Mouse (Mus musculus) urinary bladder, postnatal 36 days (tissue): ENCODE measurements at regions not wholly inside any gene's neighbourhood (a gene's known extent, or its start where the extent isn't known, plus 50 kb on each side); places are given as distances from the start of the nearest gene placed in this dataset.

Experiments used
- DNase-seq, 2 experiments: peaks; one replicate each; pipeline ENCODE4 v3.0.0; 2022; ENCODE audit warnings: low spot score in 2 of 2, mixed read lengths in 1 of 2

DNA sequence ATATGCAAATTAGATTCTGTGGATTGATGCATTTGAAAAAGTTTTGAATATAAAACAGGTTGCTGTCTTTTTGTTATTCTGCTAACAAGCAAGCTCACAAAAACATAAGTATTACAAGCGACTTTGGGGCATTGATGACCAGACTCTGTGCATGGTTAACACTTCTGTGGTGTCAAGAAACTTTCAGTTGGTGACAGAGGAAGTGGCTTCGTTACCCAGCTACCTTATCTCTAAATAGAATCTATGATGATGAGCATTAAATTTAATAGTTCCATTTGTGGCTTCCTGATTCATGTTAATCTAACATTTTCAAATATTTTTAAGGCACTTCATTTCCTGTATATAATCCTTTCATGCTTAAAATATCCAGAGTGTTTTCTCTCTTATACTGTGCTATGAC is 100.8 kb downstream of the Tm2d1 start:
- DNase-seq = no peak

DNA sequence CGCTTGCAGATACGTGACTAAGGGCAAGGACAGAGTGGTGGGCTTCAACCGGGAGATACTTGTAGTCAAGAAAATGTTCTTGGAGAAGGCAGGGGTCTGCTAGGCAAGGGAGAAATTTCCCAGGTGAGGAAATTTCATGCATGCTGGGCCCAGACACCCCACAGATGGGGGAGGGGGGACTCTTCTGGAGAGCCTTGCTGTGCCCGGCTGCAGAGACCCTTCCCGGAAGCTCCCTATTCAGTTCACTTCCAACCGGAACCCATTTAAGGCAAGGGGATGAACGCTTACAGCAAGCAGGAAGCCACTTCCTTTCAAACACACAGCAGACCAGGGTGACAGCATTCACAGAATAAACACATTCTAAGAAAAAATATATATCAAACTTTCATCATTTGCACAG is 124.8 kb downstream of the Tm2d1 start:
- DNase-seq = no peak

DNA sequence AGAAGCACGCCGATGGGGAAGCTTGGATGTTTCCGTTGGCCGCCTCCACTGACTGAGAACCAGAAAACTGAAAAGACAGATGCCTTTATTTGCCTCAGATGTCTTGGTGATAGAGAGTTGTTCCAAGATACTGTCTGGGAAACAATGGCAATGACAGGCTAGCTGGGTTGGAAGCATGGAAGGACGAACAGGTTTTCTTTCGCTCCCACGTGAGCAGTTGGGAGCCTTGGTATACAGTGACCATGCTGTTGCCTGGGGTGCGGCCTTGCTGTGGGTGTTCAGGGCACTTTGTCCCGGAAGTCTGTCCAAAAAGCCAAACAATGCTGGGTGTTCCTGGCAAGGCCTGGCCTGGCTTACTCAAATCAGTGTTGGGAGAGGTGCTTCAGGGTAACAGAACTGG is 125.4 kb downstream of the Tm2d1 start:
- DNase-seq = peak in 1 of 2 experiments; percentile 17

DNA sequence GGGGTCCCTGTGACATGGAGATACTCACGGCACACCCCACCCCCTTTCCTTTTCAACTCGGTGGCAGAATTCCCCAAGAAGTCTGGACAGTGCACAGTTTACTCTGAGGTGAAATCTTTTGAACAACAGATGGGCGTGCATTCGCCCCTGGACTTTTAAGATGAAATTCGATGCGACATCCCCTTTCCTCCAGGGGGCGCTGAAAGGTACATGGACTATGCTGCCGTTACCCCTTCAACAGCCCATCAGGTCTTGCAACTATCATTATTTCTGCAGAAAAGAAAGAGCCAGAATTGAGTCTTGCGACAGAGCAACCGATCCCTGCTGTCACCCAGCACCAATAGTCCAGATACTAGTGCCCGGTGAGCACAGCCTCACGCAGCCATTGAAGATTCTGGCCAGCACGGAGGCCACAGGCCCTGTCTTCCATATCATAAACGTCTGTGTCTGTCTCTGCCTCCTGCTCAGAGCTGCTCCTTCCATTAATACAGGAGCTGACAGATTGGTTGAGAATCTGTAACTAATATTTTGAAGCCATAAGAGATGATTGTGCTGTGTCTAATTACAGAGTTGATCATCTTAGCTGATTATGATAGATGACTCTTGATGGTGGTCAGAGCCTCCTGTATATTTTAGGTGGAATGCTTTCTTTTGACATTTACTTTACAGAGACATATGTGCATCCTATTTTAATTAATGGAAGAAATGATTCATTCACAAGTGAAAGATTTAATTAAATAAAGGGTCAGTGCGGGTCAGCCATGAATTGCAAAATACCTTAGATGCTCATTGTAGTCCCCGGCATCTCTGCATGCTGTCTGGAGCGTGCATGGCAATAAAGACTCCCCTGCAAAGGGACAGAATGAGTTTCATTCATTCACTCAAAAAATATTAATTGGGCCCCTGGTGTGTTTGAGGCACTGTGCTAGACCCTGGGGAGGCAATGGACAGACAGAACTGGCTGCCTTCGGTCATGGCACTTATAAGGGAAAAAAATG is 128.0 kb downstream of the Tm2d1 start:
- DNase-seq = no peak

DNA sequence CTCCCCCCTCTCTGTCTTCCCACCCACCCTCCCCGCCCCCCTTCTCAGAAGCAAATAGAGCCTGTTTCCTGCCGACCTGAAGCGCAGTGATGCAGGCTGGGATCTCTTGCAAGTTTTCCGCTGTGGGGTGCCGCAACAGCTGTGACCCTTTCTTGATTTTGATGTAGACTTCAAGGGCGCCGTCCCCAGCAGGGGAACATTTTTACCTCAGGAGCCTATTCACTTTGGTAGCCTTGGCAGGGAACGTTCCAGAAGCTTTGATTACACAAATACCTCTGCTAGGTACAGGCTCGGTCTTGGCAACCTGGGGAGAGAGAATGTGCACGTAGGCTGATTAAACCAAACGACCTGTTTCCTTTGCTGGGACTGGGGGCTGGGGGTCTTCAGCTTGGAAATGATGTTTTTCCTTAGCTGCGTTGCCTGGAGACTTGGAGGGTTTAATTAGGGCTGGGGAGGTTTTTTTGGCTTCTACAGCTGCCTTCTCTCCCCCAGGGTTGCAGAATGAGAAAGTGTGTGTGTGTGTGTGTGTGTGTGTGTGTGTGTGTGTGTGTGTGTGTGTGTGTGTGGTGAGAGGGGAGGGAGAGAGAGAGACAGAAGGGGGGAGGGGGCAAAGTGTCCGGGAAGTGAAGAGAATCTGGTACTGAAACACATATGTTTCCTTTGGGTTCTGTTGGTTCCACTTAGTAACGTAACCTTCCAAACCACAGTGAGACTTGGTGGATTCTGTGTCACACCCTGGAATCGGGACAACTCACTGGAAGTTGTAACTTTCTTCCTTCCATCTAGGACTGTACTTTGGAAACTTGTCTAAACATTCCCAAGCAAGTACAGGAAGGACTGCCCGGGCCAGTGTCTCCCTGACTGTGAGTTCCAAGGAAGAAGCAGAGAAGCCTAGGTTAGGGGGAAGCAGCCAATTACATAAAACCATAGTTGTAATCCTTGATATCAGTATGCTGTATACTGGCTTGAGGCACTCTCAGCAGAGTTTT is 138.9 kb downstream of the Tm2d1 start:
- DNase-seq = no peak

DNA sequence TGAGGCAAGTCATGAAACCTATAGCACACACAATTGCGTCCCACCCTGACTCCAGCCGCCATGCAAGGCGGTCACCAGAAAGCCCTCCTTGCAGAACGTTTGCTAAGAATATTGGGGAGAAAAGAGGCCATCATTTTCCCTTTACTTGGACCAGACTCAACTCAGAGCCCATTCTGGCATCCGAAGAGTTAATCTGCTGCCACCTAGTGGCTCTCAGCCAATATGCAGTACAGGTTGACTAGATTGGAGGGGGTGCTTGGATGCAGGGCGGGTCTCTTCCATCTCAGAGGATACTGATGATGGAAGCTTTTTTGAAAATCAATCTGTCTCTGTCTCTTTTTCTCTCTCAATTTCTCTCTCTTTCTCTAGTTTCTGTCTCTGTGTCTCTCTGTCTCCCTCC is 139.6 kb downstream of the Tm2d1 start:
- no peak for DNase-seq

DNA sequence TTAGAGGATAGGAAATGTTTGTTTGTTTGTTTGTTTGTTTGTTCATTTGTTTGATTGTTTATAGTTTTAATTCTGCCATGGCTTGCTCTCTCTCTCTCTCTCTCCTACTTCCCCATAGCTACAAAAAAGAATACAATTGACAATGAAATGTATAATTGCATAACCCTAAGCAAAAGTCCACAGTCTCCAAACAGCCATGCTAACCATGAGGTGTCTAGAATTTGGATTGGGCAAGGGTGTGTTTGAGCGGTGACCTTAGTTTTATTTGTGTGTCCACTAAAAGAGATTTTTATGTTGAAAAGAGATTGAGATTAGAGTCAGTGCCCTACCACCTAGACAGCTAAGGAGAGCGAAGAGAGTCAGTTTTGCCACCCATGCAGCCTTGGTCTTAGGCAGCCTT is 141.2 kb downstream of the Tm2d1 start:
- DNase-seq = no peak

DNA sequence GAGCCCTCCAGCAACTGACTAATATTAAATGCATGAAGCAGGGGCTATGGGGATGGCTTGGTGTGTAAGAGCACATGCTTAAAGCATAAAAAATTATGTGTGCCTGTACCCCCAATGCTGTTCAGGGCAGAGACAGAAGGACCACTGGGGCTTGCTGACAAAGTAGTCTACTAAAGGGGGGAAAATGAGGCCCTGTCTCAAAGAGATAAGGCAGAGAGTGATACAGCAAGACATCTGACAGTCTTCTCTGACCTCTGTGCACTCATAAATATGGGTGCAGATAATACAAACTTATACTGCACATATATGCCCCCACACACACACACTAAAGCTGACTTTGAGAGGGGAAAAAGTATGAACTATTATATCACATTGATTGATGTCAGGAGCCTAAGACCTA is 142.8 kb downstream of the Tm2d1 start:
- DNase-seq = no peak

DNA sequence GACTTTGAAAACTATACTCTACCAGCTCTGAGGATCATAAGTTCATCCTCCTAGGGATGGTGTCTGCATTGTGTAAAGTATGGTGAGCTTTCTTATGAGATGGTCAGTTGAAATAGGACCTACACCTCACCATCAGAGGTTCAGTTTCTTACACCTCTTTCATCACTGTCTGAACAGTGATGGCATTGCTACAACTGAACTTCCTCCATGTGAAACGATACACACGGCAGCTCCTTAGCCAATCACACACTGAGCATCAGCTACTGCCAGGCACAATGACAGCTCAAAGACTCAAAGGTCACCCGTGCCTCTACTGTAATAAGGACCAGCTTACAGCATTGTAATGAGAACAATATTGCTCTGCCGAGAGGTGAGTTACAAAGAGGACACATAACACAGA is 145.0 kb downstream of the Tm2d1 start:
- DNase-seq = no peak

DNA sequence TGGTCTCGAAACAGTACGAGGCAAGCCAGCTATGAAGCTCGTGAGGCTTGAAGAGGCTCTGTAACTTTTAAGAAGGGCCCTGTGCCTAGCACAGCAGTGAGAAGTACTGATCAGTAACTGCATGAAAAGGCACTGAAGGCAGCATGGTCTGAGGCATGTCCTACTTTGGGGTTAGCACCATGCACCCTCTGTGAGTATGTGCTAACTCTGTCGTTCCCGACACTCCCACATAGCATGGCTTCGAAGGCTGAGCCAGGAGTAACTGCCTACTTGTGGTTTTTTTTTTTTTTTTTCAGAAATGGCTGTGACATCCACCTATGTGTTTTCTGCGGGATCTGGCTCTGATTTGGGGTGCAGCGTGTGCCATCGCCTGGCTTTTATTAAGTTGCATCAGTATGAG is 145.6 kb downstream of the Tm2d1 start:
- DNase-seq = no peak

DNA sequence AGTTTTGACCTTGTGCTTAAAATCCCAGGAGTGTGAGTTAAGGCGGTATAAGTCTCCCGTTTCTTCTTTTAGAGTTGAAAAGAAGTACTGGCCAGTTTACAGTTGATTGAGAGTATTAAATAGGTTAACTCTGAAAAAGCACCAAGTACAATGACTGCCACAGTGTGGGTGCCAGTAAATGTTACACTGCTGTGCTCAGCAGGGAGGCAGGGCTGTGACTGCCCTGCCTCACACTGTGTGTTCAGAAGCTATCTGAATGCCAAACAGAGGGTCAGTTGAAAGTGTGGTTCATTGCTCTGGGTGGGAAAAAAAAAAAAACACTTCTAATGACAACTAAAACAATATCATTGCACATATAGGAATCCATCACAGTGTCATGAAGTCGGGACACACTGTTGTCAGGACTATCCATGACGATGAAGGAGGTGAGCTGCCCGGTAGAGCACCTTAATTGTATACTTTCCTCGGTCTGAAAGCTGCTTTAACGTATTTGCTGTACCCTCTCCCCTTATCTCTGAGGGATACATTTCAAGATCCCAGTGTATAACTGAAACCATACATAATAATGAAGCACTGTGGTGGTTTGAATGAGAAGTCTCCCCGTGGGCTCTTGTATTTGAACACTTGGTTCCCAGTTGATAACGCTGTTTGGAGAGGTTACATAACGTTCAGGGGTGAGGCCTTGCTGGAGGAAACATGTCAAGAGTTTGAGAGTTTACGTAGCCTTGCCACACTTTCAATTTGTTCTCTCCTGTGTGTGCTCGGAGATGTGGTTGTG is 146.9 kb downstream of the Tm2d1 start:
- no peak for DNase-seq

DNA sequence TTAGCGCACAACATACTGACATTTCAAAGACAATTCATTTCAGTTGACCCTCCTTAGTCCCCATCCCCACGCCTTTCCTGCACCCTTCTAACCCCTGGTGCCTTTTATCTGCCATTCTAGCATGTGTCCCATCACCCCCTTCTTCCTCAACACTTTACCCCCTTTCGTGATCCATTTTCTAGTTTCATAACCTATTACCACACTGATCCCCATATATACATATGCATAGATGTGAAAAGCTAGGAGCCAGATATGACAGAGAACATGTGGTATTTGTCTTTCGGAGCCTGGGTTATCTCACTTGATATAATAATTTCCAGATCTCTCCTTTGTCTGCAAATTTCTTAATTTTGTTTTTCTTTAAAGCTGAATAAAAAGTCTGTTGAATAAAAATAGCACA is 154.9 kb downstream of the Tm2d1 start:
- DNase-seq = no peak

DNA sequence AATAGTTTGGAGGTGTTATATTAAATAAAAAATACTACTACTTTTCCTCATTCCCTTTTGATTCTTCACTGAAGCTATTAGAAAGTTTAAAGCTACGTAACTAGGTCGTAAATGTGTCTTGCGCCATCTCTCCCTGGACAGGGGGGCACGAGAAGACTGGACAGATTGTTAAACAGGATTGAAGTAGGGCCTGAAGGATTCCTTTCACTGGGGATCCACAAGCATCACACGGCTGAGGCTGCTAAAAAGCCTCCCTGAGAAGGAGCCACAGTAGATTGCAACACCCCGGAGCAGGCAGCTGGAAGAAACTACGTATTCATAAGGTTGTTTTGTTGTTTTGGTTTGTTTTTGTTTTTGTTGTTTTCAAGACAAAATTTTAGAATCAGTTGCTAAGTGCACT is 158.7 kb downstream of the Tm2d1 start:
- DNase-seq = no peak

DNA sequence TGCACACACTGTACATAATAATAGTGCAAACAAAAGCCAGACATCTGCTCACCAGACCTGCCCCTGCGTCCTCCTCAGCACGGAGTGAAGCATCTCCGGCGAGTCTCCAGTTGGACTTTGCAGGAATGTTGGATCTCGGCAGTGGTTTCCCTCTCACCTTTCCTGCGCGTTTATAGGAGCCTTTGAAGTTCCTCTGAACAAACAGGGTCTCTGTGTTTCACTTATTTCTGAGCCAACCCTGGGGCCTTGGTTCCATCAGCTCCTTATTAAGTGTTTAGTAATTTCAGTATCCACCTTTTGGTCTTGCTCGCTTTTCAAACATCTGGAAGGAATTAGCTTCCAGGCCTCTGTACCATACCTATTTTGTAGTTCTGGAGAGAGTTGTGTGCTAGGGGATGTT is 159.7 kb downstream of the Tm2d1 start:
- DNase-seq = no peak

DNA sequence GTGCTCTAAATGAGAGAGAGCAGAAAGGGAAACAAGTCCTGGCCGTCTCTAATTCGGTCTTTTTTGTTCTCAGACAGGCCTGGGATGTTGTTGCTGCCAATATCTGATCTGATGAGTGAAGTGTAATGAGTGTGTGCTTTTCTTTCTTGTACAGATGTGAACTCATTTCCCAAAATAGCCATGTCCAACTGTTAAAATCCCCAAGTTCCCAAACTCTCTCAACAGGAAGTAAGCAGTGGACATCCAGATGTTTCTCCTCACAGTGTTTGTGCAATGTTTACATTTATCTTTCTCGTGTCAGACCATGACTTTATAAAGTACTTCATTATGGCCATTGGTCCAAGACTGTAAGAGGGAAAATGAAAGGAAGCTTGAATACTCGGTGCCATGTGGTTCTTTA is 161.5 kb downstream of the Tm2d1 start:
- DNase-seq = no peak

DNA sequence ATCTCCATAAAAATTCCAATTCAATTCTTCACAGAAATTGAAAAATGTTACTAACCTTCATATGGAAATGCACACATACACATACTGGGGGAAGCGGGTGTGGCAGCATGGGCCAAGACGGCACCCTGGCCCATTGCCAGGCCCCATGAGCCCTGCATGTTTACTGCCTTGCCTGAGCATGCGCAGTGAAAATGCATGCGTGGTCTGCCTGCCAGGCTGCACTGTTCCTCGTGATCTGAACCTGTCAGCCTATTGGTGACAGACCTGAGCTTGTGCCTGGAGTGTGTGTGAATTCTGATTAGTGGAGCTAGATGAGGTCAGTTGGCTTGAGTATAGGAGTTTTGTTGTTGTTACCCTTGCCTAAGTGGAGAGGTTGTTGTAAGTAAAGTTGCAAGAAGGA is 167.9 kb downstream of the Tm2d1 start:
- no peak for DNase-seq

DNA sequence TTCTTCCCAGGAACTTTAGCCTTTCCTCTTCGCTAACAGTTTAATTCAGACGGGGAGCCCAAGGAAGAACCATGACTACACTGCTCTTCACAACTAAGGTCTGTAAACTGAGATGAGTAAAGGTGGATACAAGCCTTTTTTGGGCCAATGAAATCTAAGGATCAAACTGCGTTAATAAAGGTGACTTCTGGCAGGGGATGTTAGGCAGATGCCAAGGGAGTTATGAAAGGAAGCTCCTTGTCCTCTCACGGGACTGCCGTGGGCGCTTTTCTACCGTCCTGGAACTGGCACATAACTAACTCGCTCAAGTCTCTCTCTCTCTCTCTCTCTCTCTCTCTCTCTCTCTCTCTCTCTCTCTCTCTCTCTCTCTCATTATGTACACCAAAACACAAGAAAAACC is 175.7 kb downstream of the Tm2d1 start:
- no peak for DNase-seq

DNA sequence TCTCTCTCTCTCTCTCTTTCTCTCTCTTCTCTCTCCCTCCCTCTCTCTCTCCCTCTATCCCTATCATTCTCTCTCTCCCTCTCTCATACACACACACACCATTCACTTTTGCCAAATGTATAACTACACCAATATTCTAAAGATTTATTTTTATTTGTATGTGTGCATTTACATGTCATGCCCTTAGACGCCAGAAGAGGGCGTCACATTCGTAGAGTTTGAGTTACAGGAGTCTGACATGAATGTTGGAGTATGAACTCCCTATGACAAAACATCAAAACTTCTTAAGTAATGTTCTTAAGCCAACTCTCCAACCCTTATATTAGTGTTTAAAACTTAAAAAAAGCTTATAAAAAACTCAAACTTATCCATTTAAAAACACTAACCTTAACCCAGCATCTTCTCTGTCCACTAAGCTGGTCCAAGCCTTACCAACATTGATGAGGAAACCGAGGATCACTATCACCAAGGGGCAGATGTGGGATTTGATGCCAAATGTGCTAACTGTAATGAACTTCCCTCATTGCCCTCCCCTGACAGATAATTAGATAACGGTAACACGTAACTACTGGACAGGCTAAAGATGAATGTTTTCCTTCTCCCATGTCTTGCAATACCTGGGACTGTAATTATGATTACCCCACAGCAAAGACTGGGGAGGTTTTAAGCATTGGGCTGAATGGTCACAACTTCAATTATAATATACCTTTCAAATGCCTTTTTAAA is 176.7 kb downstream of the Tm2d1 start:
- DNase-seq = no peak

DNA sequence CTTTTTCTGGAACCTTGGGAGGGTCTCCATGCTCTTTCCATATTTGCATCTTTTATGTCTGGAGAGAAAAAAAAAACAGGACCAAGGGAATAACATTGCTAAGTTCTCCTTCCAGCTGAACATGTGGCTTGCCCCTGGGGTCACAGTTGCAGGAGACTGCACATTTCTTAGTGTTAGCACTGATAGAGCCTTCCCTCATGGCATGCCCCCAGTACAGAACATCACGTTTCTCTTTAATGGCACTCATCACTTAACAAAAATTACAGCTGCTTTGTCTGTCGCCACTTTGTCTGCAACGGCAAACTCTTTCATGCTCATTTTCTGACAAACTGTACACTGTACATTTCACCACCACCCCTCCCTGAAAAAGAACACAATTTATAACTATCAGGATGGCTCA is 180.0 kb downstream of the Tm2d1 start:
- DNase-seq = no peak

DNA sequence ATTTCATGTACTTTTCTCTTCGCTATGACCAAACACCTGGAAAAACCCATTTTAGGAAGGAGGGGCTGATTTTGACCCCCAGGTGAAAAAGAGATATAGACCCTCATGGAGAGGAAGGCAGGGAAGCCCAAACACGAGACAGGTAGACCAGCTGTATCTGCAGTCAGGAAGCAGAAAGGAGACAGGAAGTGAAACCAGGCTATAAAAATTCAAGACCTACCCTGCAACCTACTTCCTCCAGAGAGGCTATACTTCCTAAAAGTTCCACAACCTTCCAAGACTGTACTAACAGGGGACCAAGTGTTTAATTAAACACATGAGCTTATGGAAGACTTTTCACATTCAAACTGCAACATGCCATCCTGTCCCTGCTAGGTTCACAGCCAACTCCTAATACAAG is 180.9 kb downstream of the Tm2d1 start:
- no peak for DNase-seq

DNA sequence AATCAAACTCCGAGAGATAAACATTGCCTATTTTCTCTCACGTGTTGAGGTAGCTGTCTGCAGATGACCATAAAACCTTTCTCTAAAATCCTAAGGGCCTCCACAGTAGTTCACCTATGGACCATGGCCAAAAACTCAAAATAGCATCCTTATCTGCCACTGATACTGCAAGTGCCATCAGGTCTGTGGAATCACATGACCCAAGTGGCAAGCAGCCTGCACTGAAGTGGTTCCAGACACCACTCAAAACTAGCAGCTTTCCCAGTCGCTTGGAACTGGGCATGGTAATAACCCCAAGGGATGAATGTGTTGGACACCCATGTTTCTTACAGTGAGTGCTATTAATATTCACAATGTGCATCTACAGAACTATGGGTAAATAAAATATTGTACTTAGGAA is 182.0 kb downstream of the Tm2d1 start:
- no peak for DNase-seq
